Mouse (Mus musculus) heart, adult 2 months (tissue): Measurements from ENCODE around the gene Muc1. TPM values are rescaled to one million over a fixed set of nuclear protein-coding genes. Genes with fewer than 3 reads are reported as not detected.

Experiments used
- DNase-seq, 2 experiments: peaks; one replicate each; pipeline ENCODE4 v3.0.0; 2021
- H3K27ac ChIP-seq: fragments of 200-600 bp; 2 replicates; pipeline ENCODE4 v1.8.1; 2022
- H3K27me3 ChIP-seq: fragments of 200-500 bp; 2 replicates; pipeline ENCODE4 v1.6.1; 2012; ENCODE audit warnings: mild to moderate bottlenecking, low read length, inconsistent platforms, mixed read lengths; ENCODE audit not compliant: control insufficient read depth, insufficient read depth
- H3K36me3 ChIP-seq: fragments of 200-500 bp; 2 replicates; pipeline ENCODE4 v1.6.1; 2012; ENCODE audit warnings: low read length, inconsistent platforms; ENCODE audit not compliant: control insufficient read depth, insufficient read depth
- H3K4me1 ChIP-seq: fragments of 200-500 bp; 2 replicates; pipeline ENCODE4 v1.6.1; 2011; ENCODE audit warnings: low read length; ENCODE audit not compliant: control insufficient read depth, insufficient read depth
- H3K4me3 ChIP-seq: fragments of 200-600 bp; 2 replicates; pipeline ENCODE4 v1.8.1; 2022
- H3K79me2 ChIP-seq: fragments of 200-500 bp; replicated peaks from 2 replicates; pipeline ENCODE4 v1.6.1; 2012; ENCODE audit warnings: mild to moderate bottlenecking, inconsistent platforms, low read length, moderate library complexity, mixed read lengths; ENCODE audit not compliant: control insufficient read depth, insufficient read depth
- H3K9ac ChIP-seq: fragments of 200-500 bp; 2 replicates; pipeline ENCODE4 v1.6.1; 2012; ENCODE audit warnings: low read depth, mild to moderate bottlenecking, control low read depth, inconsistent platforms, low read length, mixed read lengths
- CTCF ChIP-seq: fragments of 200-600 bp; IDR thresholded peaks from 2 replicates; pipeline ENCODE4 v1.8.1; 2022; ENCODE audit warnings: antibody characterized with exemption, mild to moderate bottlenecking, moderate library complexity
- EP300 ChIP-seq: fragments of 200-500 bp; IDR thresholded peaks from 2 replicates; pipeline ENCODE4 v1.6.1; 2011; ENCODE audit warnings: low read depth, low read length, control low read depth; ENCODE audit not compliant: insufficient read depth
- POLR2A ChIP-seq: fragments of 200-500 bp; IDR thresholded peaks from 2 replicates; pipeline ENCODE4 v1.6.1; 2011; ENCODE audit warnings: mild to moderate bottlenecking, low read depth, low read length, control low read depth; ENCODE audit not compliant: insufficient read depth
- WGBS: fragments of 180-500 bp; shearing (Covaris S2); methylation state at CpG from one replicate; pipeline ENCODE4 v1.1.7; 2018; 5-methylcytosine and 5-hydroxymethylcytosine counted together
- intact Hi-C: fragments of 180-260 bp; cut with DNase I; formaldehyde crosslinking; loops from one replicate; pipeline ENCODE4 v1.15.1; 2025
- polyA plus RNA-seq: library from polyadenylated mRNA; depleted of rRNA; stranded (reverse); fragments of >200 nt; gene quantifications from 2 replicates; pipeline ENCODE4 v1.2.3, GENCODE M21; 2012
- total RNA-seq, 2 experiments: library from RNA; stranded (reverse); gene quantifications; 2 replicates each; pipeline ENCODE4 v1.2.3; 2021

Muc1 gene
- total and polyA plus RNA-seq, 3 experiments: 0.39 to 6.2 (median 0.47) TPM

DNA sequence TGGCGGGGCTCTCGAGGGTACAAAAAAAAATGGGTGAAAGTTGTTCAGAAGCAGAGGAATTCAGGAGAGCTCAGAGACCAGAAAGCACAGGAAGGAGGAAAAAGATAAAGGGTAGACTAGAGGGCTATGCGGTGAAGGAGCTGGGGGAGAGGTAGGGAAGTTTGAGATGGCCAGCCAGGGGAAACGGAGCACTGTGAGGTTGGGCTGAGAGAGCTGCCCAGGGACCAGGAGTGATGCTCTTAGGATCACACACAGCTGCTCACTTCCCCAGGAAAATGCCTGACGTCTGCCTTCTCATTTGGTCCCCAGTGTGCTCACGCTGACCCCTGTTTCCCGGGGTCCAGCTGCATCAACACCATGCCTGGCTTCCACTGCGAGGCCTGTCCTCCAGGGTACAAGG lies 9.3 kb upstream of the Muc1 start:
- no peaks in the 10 kb centered on the region for H3K27me3 ChIP-seq
- intact Hi-C loops: loop anchor here (10.0 kb wide), 1 partner anchor 275 kb away; no protein-coding TSS in a partner anchor
- no peak for DNase-seq
- WGBS: 28% methylated on average over 8 of the region's 8 CpGs
- H3K4me1 ChIP-seq: peaks cover 5% of the 10 kb centered on the region; the same call in 1 of the 2 replicates
- H3K9ac ChIP-seq: no peak overlapping the region
- TF ChIP-seq EP300: no peak
- TF ChIP-seq POLR2A: no peak
- TF ChIP-seq CTCF: no peak
- no peaks in the 10 kb centered on the region for H3K36me3 ChIP-seq
- H3K27ac ChIP-seq: no peak overlapping the region
- H3K79me2 ChIP-seq: no peaks in the 10 kb centered on the region
- no peak overlapping the region for H3K4me3 ChIP-seq

DNA sequence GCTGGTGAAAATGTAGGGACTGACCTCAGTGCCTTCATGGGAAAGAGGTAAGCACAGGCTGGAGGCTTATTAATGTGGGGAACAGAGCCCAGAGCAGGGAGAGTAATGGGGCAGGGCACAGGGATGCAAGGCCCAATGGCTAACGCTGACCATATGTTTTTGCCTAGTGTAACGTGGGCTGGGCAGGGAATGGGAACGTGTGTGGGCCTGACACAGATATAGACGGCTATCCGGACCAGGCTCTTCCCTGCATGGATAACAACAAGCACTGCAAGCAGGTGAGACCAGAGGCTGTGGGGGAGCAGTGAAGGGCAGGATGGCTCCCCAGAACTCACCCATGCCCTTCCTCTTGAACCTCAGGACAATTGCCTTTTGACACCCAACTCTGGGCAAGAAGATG lies 7.7 kb upstream of the Muc1 start:
- Histone ChIP-seq H3K4me1 (no peaks in the 10 kb centered on the region), H3K36me3 (no peaks in the 10 kb centered on the region), H3K79me2 (no peaks in the 10 kb centered on the region), H3K9ac (no peak overlapping the region), H3K27me3 (no peaks in the 10 kb centered on the region), H3K27ac (no peak overlapping the region), H3K4me3 (no peak overlapping the region)
- no peak for DNase-seq
- intact Hi-C loops: no loop called here
- 85% methylated on average over 5 of the region's 5 CpGs for WGBS
- TF ChIP-seq CTCF (no peak), EP300 (no peak), POLR2A (no peak)

DNA sequence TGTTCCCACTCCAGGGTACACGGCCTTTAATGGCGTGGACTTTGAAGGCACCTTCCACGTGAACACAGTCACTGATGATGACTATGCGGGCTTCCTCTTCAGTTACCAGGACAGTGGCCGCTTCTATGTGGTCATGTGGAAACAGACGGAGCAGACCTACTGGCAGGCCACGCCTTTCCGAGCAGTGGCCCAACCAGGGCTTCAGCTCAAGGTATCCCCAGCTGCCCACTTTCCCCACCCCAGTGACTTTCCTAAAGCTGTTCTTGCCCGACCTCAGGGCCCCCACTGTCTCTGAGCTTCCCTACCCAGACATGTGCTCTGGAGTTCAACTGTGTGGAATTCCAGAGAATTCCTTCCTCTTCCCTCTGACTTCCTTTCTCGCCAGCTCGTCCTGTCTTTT lies 4.1 kb upstream of the Muc1 start:
- Histone ChIP-seq H3K4me1 (no peaks in the 10 kb centered on the region; the same call in 1 of the 2 replicates), H3K27me3 (no peaks in the 10 kb centered on the region), H3K79me2 (no peaks in the 10 kb centered on the region), H3K27ac (no peak overlapping the region), H3K9ac (no peak overlapping the region), H3K4me3 (no peak overlapping the region), H3K36me3 (no peaks in the 10 kb centered on the region)
- no peak for DNase-seq
- 79% methylated on average over 11 of the region's 11 CpGs for WGBS
- no peak for TF ChIP-seq POLR2A
- no peak for TF ChIP-seq CTCF
- no peak for TF ChIP-seq EP300
- intact Hi-C loops: no loop called here

GRCm38 (mm10) chr3:89225321-89225815 lies 3.5 kb upstream of the Muc1 start:
- H3K9ac ChIP-seq: no peak overlapping the region
- intact Hi-C loops: no loop called here
- no peak overlapping the region for H3K27ac ChIP-seq
- 77% methylated on average over 12 of the region's 12 CpGs for WGBS
- no peak overlapping the region for H3K4me3 ChIP-seq
- H3K27me3 ChIP-seq: no peaks in the 10 kb centered on the region
- DNase-seq: no peak
- no peak for TF ChIP-seq POLR2A
- no peak for TF ChIP-seq CTCF
- TF ChIP-seq EP300: no peak
- H3K79me2 ChIP-seq: no peaks in the 10 kb centered on the region
- no peaks in the 10 kb centered on the region for H3K36me3 ChIP-seq
- H3K4me1 ChIP-seq: no peaks in the 10 kb centered on the region; the same call in 1 of the 2 replicates

- no peak for DNase-seq
- H3K27ac ChIP-seq: no peak overlapping the region
- no peak overlapping the region for H3K9ac ChIP-seq
- WGBS: 68% methylated on average over 4 of the region's 4 CpGs
- intact Hi-C loops: no loop called here
- no peaks in the 10 kb centered on the region for H3K36me3 ChIP-seq
- no peaks in the 10 kb centered on the region; the same call in 1 of the 2 replicates for H3K4me1 ChIP-seq
- TF ChIP-seq CTCF (no peak), EP300 (no peak), POLR2A (no peak)
- no peaks in the 10 kb centered on the region for H3K27me3 ChIP-seq
- no peaks in the 10 kb centered on the region for H3K79me2 ChIP-seq
- no peak overlapping the region for H3K4me3 ChIP-seq
Measured at GRCm38 (mm10) chr3:89225918-89226317, 2.9 kb upstream of the Muc1 start.

DNA sequence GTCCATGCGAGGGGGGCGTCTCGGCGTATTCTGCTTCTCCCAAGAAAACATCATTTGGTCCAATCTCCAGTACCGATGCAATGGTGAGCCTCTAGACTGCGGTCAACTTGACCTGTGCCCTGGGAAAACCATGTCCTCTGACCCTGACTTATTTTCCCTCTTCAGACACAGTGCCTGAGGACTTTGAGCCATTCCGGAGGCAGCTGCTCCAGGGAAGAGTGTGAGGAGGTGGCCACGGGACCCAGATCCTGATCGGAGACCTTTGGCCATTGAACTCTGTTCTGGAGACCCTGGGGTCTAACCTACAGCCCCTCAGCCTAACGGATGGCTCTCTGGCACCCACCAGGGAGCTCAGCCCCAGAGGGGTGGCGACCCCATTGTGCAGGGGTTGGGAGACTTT lies 2.5 kb upstream of the Muc1 start:
- 77% methylated on average over 11 of the region's 11 CpGs for WGBS
- H3K27me3 ChIP-seq: no peaks in the 10 kb centered on the region
- no peak overlapping the region for H3K27ac ChIP-seq
- intact Hi-C loops: no loop called here
- no peaks in the 10 kb centered on the region; the same call in 1 of the 2 replicates for H3K4me1 ChIP-seq
- H3K9ac ChIP-seq: no peak overlapping the region
- no peaks in the 10 kb centered on the region for H3K79me2 ChIP-seq
- no peak for DNase-seq
- H3K36me3 ChIP-seq: no peaks in the 10 kb centered on the region
- TF ChIP-seq POLR2A (no peak), CTCF (no peak), EP300 (no peak)
- no peak overlapping the region for H3K4me3 ChIP-seq
